Mouse (Mus musculus): ENCODE measurements around the gene Ncbp1. TPM values are rescaled to one million over a fixed set of nuclear protein-coding genes. Genes with fewer than 3 reads are reported as not detected.

Gene Ncbp1
- polyA plus RNA-seq, 1 experiment from 2014 or later: 64.5 TPM

- H3K9me3 ChIP-seq (ENCODE audit: control insufficient read depth, low read length): no peaks in the 10 kb centered on the region
- H3K27me3 ChIP-seq (ENCODE audit: control insufficient read depth, insufficient read depth, low read depth, low read length): no peaks in the 10 kb centered on the region
- H3K27ac ChIP-seq (ENCODE audit: low read length): no peak overlapping the region
- no peak overlapping the region for H3K9ac ChIP-seq (ENCODE audit: low read length)
- no peak for ATAC-seq (ENCODE audit: low read depth)
- no peak overlapping the region for H3K4me3 ChIP-seq (ENCODE audit: low read length)
- H3K4me2 ChIP-seq (ENCODE audit: low read depth, low read length): no peak overlapping the region
- 89% methylated on average over 12 of the region's 12 CpGs for WGBS
- H3K36me3 ChIP-seq (ENCODE audit: control insufficient read depth, insufficient read depth, low read length): peaks cover 44% of the 10 kb centered on the region
- H3K4me1 ChIP-seq (replicated peaks; ENCODE audit: control insufficient read depth, insufficient read depth, low read length): no peaks in the 10 kb centered on the region
Measured at GRCm38 (mm10) chr4:46151903-46152544, 13.6 kb downstream of the Ncbp1 start.

GRCm38 (mm10) chr4:46164027-46164426 is 25.6 kb downstream of the Ncbp1 start:
- Histone ChIP-seq H3K4me1 (replicated peaks; ENCODE audit: control insufficient read depth, insufficient read depth, low read length) (no peaks in the 10 kb centered on the region), H3K4me3 (ENCODE audit: low read length) (no peak overlapping the region), H3K4me2 (ENCODE audit: low read depth, low read length) (no peak overlapping the region), H3K36me3 (ENCODE audit: control insufficient read depth, insufficient read depth, low read length) (peaks cover 39% of the 10 kb centered on the region), H3K9me3 (ENCODE audit: control insufficient read depth, low read length) (no peaks in the 10 kb centered on the region), H3K27ac (ENCODE audit: low read length) (no peak overlapping the region), H3K27me3 (ENCODE audit: control insufficient read depth, insufficient read depth, low read depth, low read length) (no peaks in the 10 kb centered on the region), H3K9ac (ENCODE audit: low read length) (no peak overlapping the region)
- WGBS: 88% methylated on average over 2 of the region's 2 CpGs
- ATAC-seq (ENCODE audit: low read depth): no peak

- no peaks in the 10 kb centered on the region for H3K9me3 ChIP-seq (ENCODE audit: control insufficient read depth, low read length)
- H3K4me3 ChIP-seq (ENCODE audit: low read length): no peak overlapping the region
- WGBS: 91% methylated on average over 5 of the region's 5 CpGs
- ATAC-seq (ENCODE audit: low read depth): no peak
- no peak overlapping the region for H3K4me2 ChIP-seq (ENCODE audit: low read depth, low read length)
- H3K4me1 ChIP-seq (replicated peaks; ENCODE audit: control insufficient read depth, insufficient read depth, low read length): no peaks in the 10 kb centered on the region
- peaks cover 47% of the 10 kb centered on the region for H3K36me3 ChIP-seq (ENCODE audit: control insufficient read depth, insufficient read depth, low read length)
- H3K27me3 ChIP-seq (ENCODE audit: control insufficient read depth, insufficient read depth, low read depth, low read length): no peaks in the 10 kb centered on the region
- H3K9ac ChIP-seq (ENCODE audit: low read length): no peak overlapping the region
- H3K27ac ChIP-seq (ENCODE audit: low read length): no peak overlapping the region
Measured at GRCm38 (mm10) chr4:46165831-46166230, 27.4 kb downstream of the Ncbp1 start.

GRCm38 (mm10) chr4:46171761-46172160 is 33.3 kb downstream of the Ncbp1 start:
- Histone ChIP-seq H3K27me3 (ENCODE audit: control insufficient read depth, insufficient read depth, low read depth, low read length) (no peaks in the 10 kb centered on the region), H3K4me3 (ENCODE audit: low read length) (no peak overlapping the region), H3K27ac (ENCODE audit: low read length) (no peak overlapping the region), H3K4me1 (replicated peaks; ENCODE audit: control insufficient read depth, insufficient read depth, low read length) (no peaks in the 10 kb centered on the region), H3K4me2 (ENCODE audit: low read depth, low read length) (no peak overlapping the region), H3K9ac (ENCODE audit: low read length) (no peak overlapping the region), H3K9me3 (ENCODE audit: control insufficient read depth, low read length) (no peaks in the 10 kb centered on the region), H3K36me3 (ENCODE audit: control insufficient read depth, insufficient read depth, low read length) (peaks cover 64% of the 10 kb centered on the region)
- no peak for ATAC-seq (ENCODE audit: low read depth)
- 46% methylated on average over 7 of the region's 7 CpGs for WGBS

GRCm38 (mm10) chr4:46176313-46176712 is 37.9 kb downstream of the Ncbp1 start:
- Histone ChIP-seq H3K36me3 (ENCODE audit: control insufficient read depth, insufficient read depth, low read length) (peaks cover 34% of the 10 kb centered on the region), H3K4me3 (ENCODE audit: low read length) (no peak overlapping the region), H3K9ac (ENCODE audit: low read length) (no peak overlapping the region), H3K27ac (ENCODE audit: low read length) (no peak overlapping the region), H3K4me2 (ENCODE audit: low read depth, low read length) (no peak overlapping the region), H3K4me1 (replicated peaks; ENCODE audit: control insufficient read depth, insufficient read depth, low read length) (no peaks in the 10 kb centered on the region), H3K27me3 (ENCODE audit: control insufficient read depth, insufficient read depth, low read depth, low read length) (no peaks in the 10 kb centered on the region), H3K9me3 (ENCODE audit: control insufficient read depth, low read length) (no peaks in the 10 kb centered on the region)
- 71% methylated on average over 4 of the region's 4 CpGs for WGBS
- ATAC-seq (ENCODE audit: low read depth): no peak

GRCm38 (mm10) chr4:46177018-46177417 is 38.6 kb downstream of the Ncbp1 start:
- Histone ChIP-seq H3K4me3 (ENCODE audit: low read length) (no peak overlapping the region), H3K9ac (ENCODE audit: low read length) (no peak overlapping the region), H3K27me3 (ENCODE audit: control insufficient read depth, insufficient read depth, low read depth, low read length) (no peaks in the 10 kb centered on the region), H3K36me3 (ENCODE audit: control insufficient read depth, insufficient read depth, low read length) (peaks cover 34% of the 10 kb centered on the region), H3K4me2 (ENCODE audit: low read depth, low read length) (no peak overlapping the region), H3K27ac (ENCODE audit: low read length) (no peak overlapping the region), H3K9me3 (ENCODE audit: control insufficient read depth, low read length) (no peaks in the 10 kb centered on the region), H3K4me1 (replicated peaks; ENCODE audit: control insufficient read depth, insufficient read depth, low read length) (no peaks in the 10 kb centered on the region)
- 83% methylated on average over 5 of the region's 5 CpGs for WGBS
- no peak for ATAC-seq (ENCODE audit: low read depth)

GRCm38 (mm10) chr4:46177496-46177895 is 39.1 kb downstream of the Ncbp1 start:
- Histone ChIP-seq H3K27me3 (ENCODE audit: control insufficient read depth, insufficient read depth, low read depth, low read length) (no peaks in the 10 kb centered on the region), H3K9me3 (ENCODE audit: control insufficient read depth, low read length) (no peaks in the 10 kb centered on the region), H3K36me3 (ENCODE audit: control insufficient read depth, insufficient read depth, low read length) (peaks cover 36% of the 10 kb centered on the region), H3K27ac (ENCODE audit: low read length) (no peak overlapping the region), H3K9ac (ENCODE audit: low read length) (no peak overlapping the region), H3K4me2 (ENCODE audit: low read depth, low read length) (no peak overlapping the region), H3K4me1 (replicated peaks; ENCODE audit: control insufficient read depth, insufficient read depth, low read length) (no peaks in the 10 kb centered on the region), H3K4me3 (ENCODE audit: low read length) (no peak overlapping the region)
- ATAC-seq (ENCODE audit: low read depth): no peak
- WGBS: 86% methylated on average over 7 of the region's 7 CpGs

- no peaks in the 10 kb centered on the region for H3K4me1 ChIP-seq (replicated peaks; ENCODE audit: control insufficient read depth, insufficient read depth, low read length)
- H3K36me3 ChIP-seq (ENCODE audit: control insufficient read depth, insufficient read depth, low read length): peaks cover 28% of the 10 kb centered on the region
- no peak overlapping the region for H3K9ac ChIP-seq (ENCODE audit: low read length)
- no peak overlapping the region for H3K4me3 ChIP-seq (ENCODE audit: low read length)
- no peak for ATAC-seq (ENCODE audit: low read depth)
- no peak overlapping the region for H3K27ac ChIP-seq (ENCODE audit: low read length)
- no peak overlapping the region for H3K4me2 ChIP-seq (ENCODE audit: low read depth, low read length)
- no peaks in the 10 kb centered on the region for H3K27me3 ChIP-seq (ENCODE audit: control insufficient read depth, insufficient read depth, low read depth, low read length)
- 69% methylated on average over 6 of the region's 6 CpGs for WGBS
- no peaks in the 10 kb centered on the region for H3K9me3 ChIP-seq (ENCODE audit: control insufficient read depth, low read length)
Measured at GRCm38 (mm10) chr4:46181168-46181567, 42.8 kb downstream of the Ncbp1 start.

- H3K36me3 ChIP-seq (ENCODE audit: control insufficient read depth, insufficient read depth, low read length): peaks cover 28% of the 10 kb centered on the region
- no peak for ATAC-seq (ENCODE audit: low read depth)
Measured at GRCm38 (mm10) chr4:46182181-46182580, 43.8 kb downstream of the Ncbp1 start.

GRCm38 (mm10) chr4:46185423-46185822 is 47.0 kb downstream of the Ncbp1 start:
- WGBS: 44% methylated on average over 8 of the region's 8 CpGs
- no peak overlapping the region for H3K4me2 ChIP-seq (ENCODE audit: low read depth, low read length)
- H3K36me3 ChIP-seq (ENCODE audit: control insufficient read depth, insufficient read depth, low read length): peaks cover 37% of the 10 kb centered on the region
- no peak overlapping the region for H3K27ac ChIP-seq (ENCODE audit: low read length)
- H3K4me1 ChIP-seq (replicated peaks; ENCODE audit: control insufficient read depth, insufficient read depth, low read length): no peaks in the 10 kb centered on the region
- peak; percentile 59; the same call in 1 of the 2 replicates for ATAC-seq (ENCODE audit: low read depth)
- H3K27me3 ChIP-seq (ENCODE audit: control insufficient read depth, insufficient read depth, low read depth, low read length): no peaks in the 10 kb centered on the region
- no peak overlapping the region for H3K4me3 ChIP-seq (ENCODE audit: low read length)
- no peaks in the 10 kb centered on the region for H3K9me3 ChIP-seq (ENCODE audit: control insufficient read depth, low read length)
- no peak overlapping the region for H3K9ac ChIP-seq (ENCODE audit: low read length)

More at GRCm38 (mm10) chr4:46182181-46182580, 43.8 kb downstream of the Ncbp1 start:
- H3K4me2 ChIP-seq (ENCODE audit: low read depth, low read length): no peak overlapping the region
- no peaks in the 10 kb centered on the region for H3K27me3 ChIP-seq (ENCODE audit: control insufficient read depth, insufficient read depth, low read depth, low read length)
- WGBS: 81% methylated on average over 7 of the region's 7 CpGs
- H3K4me3 ChIP-seq (ENCODE audit: low read length): no peak overlapping the region
- no peaks in the 10 kb centered on the region for H3K4me1 ChIP-seq (replicated peaks; ENCODE audit: control insufficient read depth, insufficient read depth, low read length)
- H3K27ac ChIP-seq (ENCODE audit: low read length): no peak overlapping the region
- no peaks in the 10 kb centered on the region for H3K9me3 ChIP-seq (ENCODE audit: control insufficient read depth, low read length)
- H3K9ac ChIP-seq (ENCODE audit: low read length): no peak overlapping the region
